ENCODE assay signal across 13 mouse cellular contexts in genomic region chr5:102977138-102977537, GRCm38 (mm10).
DNase-seq lines count a peak whose midpoint lies in the region; ATAC-seq and TF ChIP-seq lines count a peak whose summit lies in the region.
"Had no signal": no experiment of that assay in that cellular context is flagged by ENCODE, and none has a peak within 500 bp of the region (broad histone marks: within the 10 kb centered on the region; RNA-seq: fewer than 3 reads in every experiment).

No protein-coding gene starts in this region.

- H3K36me3 ChIP-seq in lung, embryonic 14.5 days (ENCODE audit: insufficient read depth), result no peaks in the 10 kb centered on the region
- H3K36me3 ChIP-seq in hindbrain, embryonic 13.5 days, result no peaks in the 10 kb centered on the region
- H3K36me3 ChIP-seq in neural tube, embryonic 14.5 days (ENCODE audit: control insufficient read depth, insufficient read depth, low read length), result no peaks in the 10 kb centered on the region
- H3K36me3 ChIP-seq: limb, embryonic 12.5 days; stomach, embryonic 15.5 days had no signal

- H3K4me3 ChIP-seq in lung, embryonic 14.5 days (ENCODE audit: low read depth, low read length), result no peak overlapping the region
- H3K4me3 ChIP-seq in hindbrain, embryonic 13.5 days, result no peak overlapping the region
- H3K4me3 ChIP-seq in neural tube, embryonic 14.5 days (ENCODE audit: low read depth, low read length), result no peak overlapping the region
- H3K4me3 ChIP-seq: limb, embryonic 12.5 days; stomach, embryonic 15.5 days had no signal

- H3K27me3 ChIP-seq in lung, embryonic 14.5 days (ENCODE audit: insufficient read depth, low read length), result no peaks in the 10 kb centered on the region
- no peaks in the 10 kb centered on the region for H3K27me3 ChIP-seq in hindbrain, embryonic 13.5 days
- H3K27me3 ChIP-seq in neural tube, embryonic 14.5 days (ENCODE audit: control insufficient read depth, insufficient read depth, low read length), result no peaks in the 10 kb centered on the region
- H3K27me3 ChIP-seq: limb, embryonic 12.5 days; stomach, embryonic 15.5 days had no signal

- H3K4me1 ChIP-seq in lung, embryonic 14.5 days (ENCODE audit: insufficient read depth), result no peaks in the 10 kb centered on the region
- H3K4me1 ChIP-seq in hindbrain, embryonic 13.5 days (replicated peaks), result peaks cover 25% of the 10 kb centered on the region
- H3K4me1 ChIP-seq in neural tube, embryonic 14.5 days (ENCODE audit: control insufficient read depth, insufficient read depth, low read length), result peaks cover 5% of the 10 kb centered on the region; the same call in 1 of the 2 replicates
- H3K4me1 ChIP-seq: limb, embryonic 12.5 days; stomach, embryonic 15.5 days had no signal

- H3K4me2 ChIP-seq in lung, embryonic 14.5 days, result no peak overlapping the region
- no peak overlapping the region for H3K4me2 ChIP-seq in hindbrain, embryonic 13.5 days
- H3K4me2 ChIP-seq in neural tube, embryonic 14.5 days (ENCODE audit: low read depth, low read length), result no peak overlapping the region
- H3K4me2 ChIP-seq: limb, embryonic 12.5 days; stomach, embryonic 15.5 days had no signal

- no peak for ATAC-seq in lung, embryonic 14.5 days (ENCODE audit: insufficient read depth)
- no peak; the same call in 1 of the 2 replicates for ATAC-seq in hindbrain, embryonic 13.5 days (ENCODE audit: low FRiP score)
- ATAC-seq in neural tube, embryonic 14.5 days (ENCODE audit: low read depth), result peak; percentile 69; the same call in 1 of the 2 replicates

- TF ChIP-seq CTCF in lung, embryonic 14.5 days (IDR thresholded peaks at IDR 0.05; ENCODE audit: low read depth), result no peak
- TF ChIP-seq CTCF in brain, embryonic 14.5 days (IDR thresholded peaks at IDR 0.05; ENCODE audit: borderline replicate concordance, extremely low read depth, insufficient read depth, insufficient read length), result no peak

- 58% methylated on average over 6 of the region's 6 CpGs for WGBS in lung, embryonic 14.5 days
- WGBS in hindbrain, embryonic 13.5 days, result 53% methylated on average over 6 of the region's 6 CpGs
- WGBS in neural tube, embryonic 14.5 days, result 38% methylated on average over 6 of the region's 6 CpGs

- no peak overlapping the region for H3K9ac ChIP-seq in lung, embryonic 14.5 days
- H3K9ac ChIP-seq in hindbrain, embryonic 13.5 days, result no peak overlapping the region
- no peak overlapping the region for H3K9ac ChIP-seq in neural tube, embryonic 14.5 days (replicated peaks; ENCODE audit: low read depth, low read length)
- H3K9ac ChIP-seq: limb, embryonic 12.5 days; stomach, embryonic 15.5 days had no signal

- H3K27ac ChIP-seq in lung, embryonic 14.5 days (ENCODE audit: low read depth), result no peak overlapping the region
- H3K27ac ChIP-seq in hindbrain, embryonic 13.5 days, result peak overlapping the region; percentile 77
- peak overlapping the region; percentile 67 for H3K27ac ChIP-seq in neural tube, embryonic 14.5 days (ENCODE audit: low read depth, low read length)
- H3K27ac ChIP-seq: limb, embryonic 12.5 days; stomach, embryonic 15.5 days had no signal

- no peak for TF ChIP-seq POLR2A in brain, embryonic 14.5 days (IDR thresholded peaks at IDR 0.05; ENCODE audit: borderline replicate concordance, extremely low read depth, insufficient read depth, insufficient read length, poor library complexity, severe bottlenecking)

- DNase-seq in lung, embryonic 14.5 days, result peak; percentile 10
- no peak for DNase-seq in lung, adult 18-20 months
- DNase-seq in brain, embryonic 14.5 days (ENCODE audit: low read depth), result peak; percentile 59
- no peak for DNase-seq in spleen, adult 18-20 months
- no peak for DNase-seq in right cerebral cortex, postnatal 10 days (ENCODE audit: low spot score in 2 of 2)
- DNase-seq: adrenal gland, adult 2 months; cerebellum, adult 18-20 months; heart, adult 11 months; lung, postnatal 4 days had no signal

- H3K9me3 ChIP-seq in lung, embryonic 14.5 days (ENCODE audit: low read depth, low read length), result no peaks in the 10 kb centered on the region
- H3K9me3 ChIP-seq in hindbrain, embryonic 13.5 days, result no peaks in the 10 kb centered on the region
- no peaks in the 10 kb centered on the region for H3K9me3 ChIP-seq in neural tube, embryonic 14.5 days (ENCODE audit: control insufficient read depth, low read length)
- H3K9me3 ChIP-seq: limb, embryonic 12.5 days; stomach, embryonic 15.5 days had no signal

Comparison
In these comparisons a context has a peak if more than half of its experiments do, and no peak if none do; other contexts are left out.
1. DNase-seq: peak in lung, embryonic 14.5 days (single experiment) and brain, embryonic 14.5 days (single experiment); none in lung, adult 18-20 months (0 of 2), spleen, adult 18-20 months (0 of 2) and right cerebral cortex, postnatal 10 days (0 of 2).